Mouse (Mus musculus): Measurements from ENCODE around the gene Prx. TPM values are rescaled to one million over a fixed set of nuclear protein-coding genes. Genes with fewer than 3 reads are reported as not detected.

The Prx gene
- polyA plus RNA-seq, 1 experiment = 1.2 TPM

- no peak for DNase-seq (ENCODE audit: low read depth, low spot score)
- WGBS = 97% methylated on average over 2 of the region's 2 CpGs
These were observed 11.7 kb downstream of the Prx start for GRCm38 (mm10) chr7:27510809-27511208.

DNA sequence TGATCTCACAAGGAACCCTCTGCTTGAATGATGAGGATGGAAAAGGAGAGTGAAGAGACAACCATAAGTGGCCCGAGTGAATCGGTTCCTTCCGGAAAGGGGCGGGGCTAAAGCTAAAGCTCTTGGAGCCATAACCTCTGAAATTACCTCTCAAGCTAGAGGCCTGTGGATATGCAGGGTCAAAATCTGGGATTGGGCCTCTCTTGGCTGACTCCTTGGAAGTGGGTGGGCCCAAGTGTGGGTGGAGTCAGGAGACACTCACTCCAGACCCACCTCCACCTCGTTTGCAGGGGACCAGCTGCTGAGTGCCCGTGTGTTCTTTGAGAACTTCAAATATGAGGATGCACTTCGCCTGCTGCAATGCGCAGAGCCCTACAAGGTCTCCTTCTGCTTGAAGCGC is 15.8 kb downstream of the Prx start:
- 61% methylated on average over 9 of the region's 9 CpGs for WGBS
- no peak for DNase-seq (ENCODE audit: low read depth, low spot score)

GRCm38 (mm10) chr7:27518314-27518713 is 19.2 kb downstream of the Prx start:
- 86% methylated on average over 9 of the region's 9 CpGs for WGBS
- DNase-seq (ENCODE audit: low read depth, low spot score) = no peak

DNA sequence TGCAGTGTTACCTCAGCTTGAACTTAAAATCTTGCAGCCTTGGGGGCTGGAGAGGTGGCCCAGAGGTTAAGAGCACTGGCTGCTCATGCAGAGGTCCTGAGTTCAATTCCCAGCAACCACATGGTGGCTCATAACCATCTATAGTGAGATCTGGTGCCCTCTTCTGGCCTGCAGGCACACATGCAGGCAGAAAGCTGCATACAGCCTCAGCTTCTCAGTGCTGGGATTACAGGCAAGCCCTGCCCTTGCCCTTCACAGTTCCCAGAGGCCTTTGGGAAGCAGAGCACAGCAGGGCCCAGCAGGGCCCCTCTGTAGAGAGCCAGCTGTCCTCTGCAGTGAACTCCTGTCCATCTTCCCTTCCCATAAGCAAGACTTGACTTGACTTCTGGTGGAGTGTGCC is 21.0 kb downstream of the Prx start:
- no peak for DNase-seq (ENCODE audit: low read depth, low spot score)

GRCm38 (mm10) chr7:27520599-27520998 is 21.5 kb downstream of the Prx start:
- peak; percentile 68 for DNase-seq (ENCODE audit: low read depth, low spot score)
- 11% methylated on average over 1 of the region's 1 CpGs for WGBS

- DNase-seq (ENCODE audit: low read depth, low spot score) = no peak
- WGBS = 66% methylated on average over 5 of the region's 5 CpGs
These were observed 23.8 kb downstream of the Prx start, which contains the start of gene Hipk4 for GRCm38 (mm10) chr7:27522967-27523366. TSS of gene Hipk4 (plus strand) at chr7:27523267.

DNA sequence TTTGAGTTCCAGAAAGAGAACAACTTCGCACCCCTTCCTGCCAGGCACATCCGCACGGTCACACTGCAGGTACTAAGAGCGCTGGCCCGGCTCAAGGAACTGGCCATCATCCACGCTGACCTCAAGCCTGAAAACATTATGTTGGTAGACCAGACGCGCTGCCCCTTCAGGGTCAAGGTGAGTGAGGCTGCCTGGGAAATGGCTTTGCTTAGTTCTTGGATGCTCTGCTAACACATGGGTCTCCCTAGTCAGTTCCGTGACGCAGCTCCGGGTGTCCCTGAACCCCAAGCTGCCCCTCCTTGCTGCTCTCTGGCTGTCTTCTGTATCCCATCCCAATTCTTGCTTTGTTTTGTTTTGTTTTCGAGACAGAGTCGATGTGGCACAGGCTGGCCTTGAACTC is 24.7 kb downstream of the Prx start:
- DNase-seq (ENCODE audit: low read depth, low spot score) = no peak
- 92% methylated on average over 13 of the region's 13 CpGs for WGBS

DNA sequence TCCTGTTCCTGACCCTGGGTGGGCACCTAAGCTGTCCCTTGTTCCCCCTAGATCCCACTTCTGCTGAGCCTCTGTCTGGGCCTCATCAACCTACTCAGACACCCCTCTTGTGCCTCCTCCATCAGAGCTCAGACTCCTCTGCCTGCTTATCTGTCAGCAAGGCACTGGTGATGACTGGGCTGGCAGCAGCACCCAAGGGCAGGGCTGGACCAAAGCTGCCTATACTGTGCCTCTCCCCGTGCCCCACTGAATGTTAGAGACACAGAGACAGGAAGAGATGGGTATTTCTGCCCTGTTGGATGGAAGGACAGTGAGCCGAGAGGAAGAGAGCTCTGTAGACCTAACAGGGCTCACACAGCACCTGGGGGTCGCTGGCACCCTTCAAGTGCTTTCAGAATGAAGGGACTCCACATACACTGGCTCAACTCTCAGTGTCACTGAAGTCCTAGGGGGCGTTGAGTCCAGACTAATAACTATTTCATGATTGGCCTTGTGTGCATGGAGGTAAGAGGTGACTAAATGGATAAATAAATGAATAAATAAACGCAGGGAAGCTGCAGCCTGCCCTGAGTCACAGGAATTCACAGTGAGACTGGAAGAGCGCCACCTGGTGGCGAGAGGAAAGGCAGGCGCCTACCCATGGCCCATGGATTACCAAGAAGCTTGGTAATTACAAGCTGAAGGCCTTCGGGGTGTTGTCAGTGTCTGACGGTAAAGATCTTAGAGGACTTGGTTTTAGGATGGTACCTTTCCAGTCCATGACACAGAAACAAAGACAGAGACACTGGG is 27.1 kb downstream of the Prx start:
- DNase-seq (ENCODE audit: low read depth, low spot score) = peak; percentile 74
- 17% methylated on average over 10 of the region's 10 CpGs for WGBS

DNA sequence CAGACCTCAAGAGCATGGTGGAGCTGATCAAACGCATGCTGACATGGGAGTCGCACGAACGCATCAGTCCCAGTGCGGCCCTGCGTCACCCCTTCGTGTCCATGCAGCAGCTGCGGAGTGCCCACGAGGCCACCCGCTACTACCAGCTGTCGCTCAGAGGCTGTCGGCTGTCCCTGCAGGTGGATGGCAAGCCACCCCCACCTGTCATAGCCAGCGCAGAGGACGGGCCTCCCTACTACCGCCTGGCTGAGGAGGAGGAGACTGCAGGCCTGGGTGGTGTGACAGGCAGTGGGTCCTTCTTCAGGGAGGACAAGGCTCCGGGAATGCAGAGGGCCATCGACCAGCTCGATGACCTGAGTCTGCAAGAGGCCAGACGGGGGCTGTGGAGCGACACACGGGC is 29.9 kb downstream of the Prx start:
- DNase-seq (ENCODE audit: low read depth, low spot score) = no peak
- WGBS = 90% methylated on average over 21 of the region's 21 CpGs

DNA sequence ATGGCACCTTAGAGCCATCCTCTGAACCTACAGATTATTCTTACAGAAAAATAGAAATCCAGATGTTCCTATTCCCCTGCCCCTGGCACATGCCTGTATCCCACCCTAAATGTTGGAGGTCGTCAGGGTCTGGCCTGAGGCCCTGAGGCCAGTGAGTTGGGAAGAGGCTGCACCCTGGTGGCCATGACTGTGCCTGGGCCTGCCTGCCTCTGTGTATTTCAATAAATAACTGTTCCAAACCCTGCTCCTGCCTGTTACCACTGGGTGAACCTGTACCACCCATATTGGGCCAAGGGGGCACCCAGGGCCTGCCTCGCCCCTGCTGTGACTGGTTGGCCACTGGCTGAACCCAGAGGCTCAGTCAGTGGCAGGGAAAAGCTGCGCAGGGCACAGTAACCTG is 31.8 kb downstream of the Prx start:
- 82% methylated on average over 3 of the region's 3 CpGs for WGBS
- DNase-seq (ENCODE audit: low read depth, low spot score) = no peak

GRCm38 (mm10) chr7:27531707-27532106 is 32.6 kb downstream of the Prx start:
- DNase-seq (ENCODE audit: low read depth, low spot score) = no peak
- 85% methylated on average over 10 of the region's 10 CpGs for WGBS

DNA sequence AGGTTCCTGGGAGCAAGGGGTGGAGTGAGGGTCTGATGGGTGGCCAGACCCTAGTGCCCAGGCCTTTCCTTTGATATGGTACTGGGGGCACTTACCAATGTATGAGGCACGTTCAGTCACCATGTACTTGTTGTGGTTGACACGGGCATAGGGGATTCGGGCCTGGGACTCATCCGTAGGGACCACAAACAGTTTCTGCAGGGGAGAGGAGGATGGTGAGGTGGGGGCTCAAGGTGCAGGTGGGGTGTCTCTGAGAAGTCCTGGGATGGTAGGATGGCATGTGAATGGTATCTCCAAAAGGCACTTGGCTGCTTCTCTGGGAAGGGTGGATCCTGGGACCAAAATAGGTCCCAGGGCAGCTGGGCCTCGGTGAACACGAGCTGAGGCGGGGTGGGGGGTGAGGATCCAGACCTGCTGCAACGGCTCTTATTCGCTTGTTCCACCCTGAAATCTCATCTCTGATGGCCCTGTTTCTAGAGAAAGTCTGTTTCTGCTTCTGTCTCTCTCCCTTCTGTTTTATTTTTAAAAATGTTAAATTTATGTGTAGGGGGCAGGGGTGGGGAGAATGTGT is 33.4 kb downstream of the Prx start:
- no peak for DNase-seq (ENCODE audit: low read depth, low spot score)
- WGBS = 88% methylated on average over 9 of the region's 9 CpGs

DNA sequence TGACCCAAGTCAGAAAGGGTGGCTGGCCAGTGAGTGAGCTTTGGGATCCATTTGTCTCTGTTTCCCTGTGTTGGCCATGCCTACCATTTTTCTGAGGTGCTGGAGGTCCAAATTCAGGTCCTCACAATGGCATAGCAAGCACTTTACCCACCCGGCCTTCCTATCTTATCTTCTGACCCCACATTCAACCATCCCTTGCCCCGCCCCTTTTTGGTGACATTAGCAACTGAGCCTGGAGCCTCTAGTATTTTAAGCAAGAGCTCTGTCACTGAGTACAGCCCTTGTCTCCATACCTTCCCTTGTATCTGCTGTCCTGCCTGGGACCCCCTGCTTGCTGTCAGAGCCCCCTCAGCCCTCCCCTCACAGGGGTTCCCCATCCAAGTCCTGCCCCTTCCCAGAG is 36.3 kb downstream of the Prx start:
- WGBS = 85% methylated on average over 2 of the region's 2 CpGs
- DNase-seq (ENCODE audit: low read depth, low spot score) = no peak

GRCm38 (mm10) chr7:27536618-27537017 is 37.5 kb downstream of the Prx start:
- WGBS = 87% methylated on average over 6 of the region's 6 CpGs
- no peak for DNase-seq (ENCODE audit: low read depth, low spot score)

- 77% methylated on average over 8 of the region's 8 CpGs for WGBS
- DNase-seq (ENCODE audit: low read depth, low spot score) = no peak
These were observed 38.9 kb downstream of the Prx start for GRCm38 (mm10) chr7:27537998-27538397.

GRCm38 (mm10) chr7:27538797-27539196 is 39.7 kb downstream of the Prx start:
- 95% methylated on average over 2 of the region's 2 CpGs for WGBS
- DNase-seq (ENCODE audit: low read depth, low spot score) = no peak

DNA sequence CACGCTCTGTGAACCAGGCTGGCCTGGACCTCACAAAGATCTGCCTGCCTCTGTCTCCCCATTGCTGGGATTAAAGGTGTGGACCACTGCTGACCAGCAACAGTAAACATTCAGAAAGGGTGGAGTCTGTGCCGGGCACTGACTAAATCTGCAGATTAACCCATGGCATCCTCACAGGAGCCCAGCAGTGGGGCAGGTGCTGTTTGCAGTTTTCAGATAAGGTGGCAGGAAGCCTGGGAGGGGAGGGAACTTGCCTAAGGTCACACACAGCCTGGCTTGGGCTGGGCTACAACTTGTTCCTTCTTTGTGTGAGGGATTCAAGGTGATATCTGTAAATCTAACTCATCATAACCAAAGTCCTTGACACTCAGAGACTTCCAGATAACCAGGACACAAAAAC is 41.4 kb downstream of the Prx start:
- 51% methylated on average over 2 of the region's 2 CpGs for WGBS
- no peak for DNase-seq (ENCODE audit: low read depth, low spot score)

DNA sequence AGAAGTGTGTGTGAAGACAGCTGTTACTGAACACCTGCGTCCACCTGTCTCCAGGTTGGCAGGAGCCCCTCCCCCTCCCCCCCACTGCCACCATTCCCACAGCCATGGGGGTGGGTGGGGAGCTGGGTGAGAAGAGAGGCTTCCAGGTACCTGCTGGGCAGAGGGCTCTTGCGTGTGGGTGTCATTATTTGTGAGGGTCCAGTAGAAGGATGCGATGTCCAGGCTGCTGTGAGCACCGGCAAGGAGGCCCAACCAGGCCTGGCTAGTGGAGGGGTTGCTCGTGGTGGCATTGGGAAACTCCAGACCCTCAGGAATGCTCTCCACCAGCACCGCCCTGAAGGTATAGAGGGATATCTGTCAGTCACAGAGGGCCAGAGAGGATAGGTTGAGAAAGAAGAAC is 41.8 kb downstream of the Prx start:
- DNase-seq (ENCODE audit: low read depth, low spot score) = no peak
- WGBS = 84% methylated on average over 6 of the region's 6 CpGs

- DNase-seq (ENCODE audit: low read depth, low spot score) = no peak
- WGBS = 88% methylated on average over 16 of the region's 16 CpGs
These were observed 42.3 kb downstream of the Prx start for GRCm38 (mm10) chr7:27541431-27541830.

- DNase-seq (ENCODE audit: low read depth, low spot score) = no peak
- WGBS = 62% methylated on average over 5 of the region's 5 CpGs
These were observed 42.8 kb downstream of the Prx start for GRCm38 (mm10) chr7:27541922-27542321.

DNA sequence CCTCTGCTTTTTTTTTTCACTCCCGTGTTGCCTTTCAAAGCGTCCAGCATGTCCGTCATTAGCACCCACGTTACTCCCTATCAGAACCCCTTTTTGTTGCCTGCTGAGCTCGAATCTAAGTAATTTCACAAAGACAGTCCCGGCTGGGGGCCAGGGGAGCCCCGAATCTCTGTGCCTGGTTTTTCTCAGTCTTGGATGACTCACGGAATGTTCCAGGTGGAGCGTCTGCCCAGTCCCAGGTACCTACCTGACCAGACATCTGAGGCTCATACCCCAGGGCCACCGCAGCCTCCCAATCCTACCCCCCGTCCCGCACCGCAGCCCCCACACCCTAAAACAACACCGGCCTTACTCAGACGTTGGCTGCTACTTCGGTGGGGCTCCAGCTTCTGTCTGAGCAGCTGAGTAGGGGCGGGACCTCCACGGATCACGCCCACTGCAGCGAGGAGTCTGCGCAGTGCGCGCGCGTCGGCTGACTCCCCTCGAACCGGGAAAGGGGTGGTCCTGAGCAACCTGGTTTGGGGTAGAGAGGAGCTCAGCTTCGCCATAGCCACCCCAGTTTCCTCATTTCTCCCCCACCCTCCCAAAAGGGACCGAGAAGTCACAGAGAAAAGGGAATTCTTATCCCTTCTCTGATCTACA is 43.4 kb downstream of the Prx start:
- 2% methylated on average over 30 of the region's 30 CpGs for WGBS
- no peak for DNase-seq (ENCODE audit: low read depth, low spot score)

Data from large intestine, adult 2 months (tissue).